Mouse (Mus musculus) kidney, postnatal 25 days (tissue): Measurements from ENCODE around the gene Agpat3.

Source experiments
- DNase-seq, 2 experiments: peaks; one replicate each; pipeline ENCODE4 v3.0.0; 2021; ENCODE audit warnings: mixed read lengths in 2 of 2

Agpat3 gene

GRCm38 (mm10) chr10:78351887-78352665 is at the start of gene Agpat3:
TSS of gene Agpat3 (minus strand) at chr10:78352489.
- peak; percentile 56 to 84 for DNase-seq

GRCm38 (mm10) chr10:78401127-78401526 is 48.8 kb upstream of the Agpat3 start:
- DNase-seq, result no peak

- peak; percentile 71 to 83 for DNase-seq
These were observed 46.9 kb upstream of the Agpat3 start for GRCm38 (mm10) chr10:78399090-78399657.

GRCm38 (mm10) chr10:78396625-78396885 is 44.3 kb upstream of the Agpat3 start:
- DNase-seq, result no peak

- peak; percentile 93 to 99 for DNase-seq
These were observed 43.7 kb upstream of the Agpat3 start for GRCm38 (mm10) chr10:78395819-78396624.

GRCm38 (mm10) chr10:78395377-78395776 is 43.1 kb upstream of the Agpat3 start:
- no peak for DNase-seq

- DNase-seq, result peak; percentile 83 to 86
These were observed 39.8 kb upstream of the Agpat3 start for GRCm38 (mm10) chr10:78392072-78392471.

- DNase-seq, result no peak
These were observed 38.7 kb upstream of the Agpat3 start for GRCm38 (mm10) chr10:78390982-78391470.

- no peak for DNase-seq
These were observed 36.1 kb upstream of the Agpat3 start for GRCm38 (mm10) chr10:78388216-78388980.

GRCm38 (mm10) chr10:78385520-78385919 is 33.2 kb upstream of the Agpat3 start:
- DNase-seq, result no peak

- DNase-seq, result no peak
These were observed 31.3 kb upstream of the Agpat3 start for GRCm38 (mm10) chr10:78383567-78383966.

- DNase-seq, result no peak
These were observed 26.2 kb upstream of the Agpat3 start for GRCm38 (mm10) chr10:78378516-78378915.

- DNase-seq, result no peak
These were observed 20.7 kb upstream of the Agpat3 start for GRCm38 (mm10) chr10:78372681-78373668.

- DNase-seq, result no peak
These were observed 19.5 kb upstream of the Agpat3 start for GRCm38 (mm10) chr10:78371746-78372145.

- DNase-seq, result no peak
These were observed 15.3 kb upstream of the Agpat3 start for GRCm38 (mm10) chr10:78367586-78367985.

- no peak for DNase-seq
These were observed 14.6 kb upstream of the Agpat3 start for GRCm38 (mm10) chr10:78366851-78367312.

- no peak for DNase-seq
These were observed 14.0 kb upstream of the Agpat3 start for GRCm38 (mm10) chr10:78366195-78366834.

- DNase-seq, result no peak
These were observed 13.3 kb upstream of the Agpat3 start for GRCm38 (mm10) chr10:78365555-78365954.

GRCm38 (mm10) chr10:78364106-78364505 is 11.8 kb upstream of the Agpat3 start:
- no peak for DNase-seq

GRCm38 (mm10) chr10:78363366-78363765 is 11.1 kb upstream of the Agpat3 start:
- DNase-seq, result no peak

- DNase-seq, result no peak
These were observed 9.7 kb upstream of the Agpat3 start for GRCm38 (mm10) chr10:78361951-78362350.
